Mouse (Mus musculus): ENCODE results near the gene Dnmt3a.

- no peak for TF ChIP-seq CTCF (IDR thresholded peaks at IDR 0.05; ENCODE audit: low read depth)
- TF ChIP-seq EP300 (IDR thresholded peaks at IDR 0.05; ENCODE audit: low read depth) = peak; percentile 41; the same call in 1 of the 2 replicates
Measured at GRCm38 (mm10) chr12:3959791-3960543, 154.2 kb downstream of the Dnmt3a start.
